Mouse (Mus musculus) small intestine, adult 2 months (tissue): ENCODE data around the gene Mblac2. TPM values are rescaled to one million over a fixed set of nuclear protein-coding genes. Genes with fewer than 3 reads are reported as not detected.

Experiments
- H3K27ac ChIP-seq: fragments of 200-500 bp; 2 replicates; pipeline ENCODE4 v1.5.1; 2012; ENCODE audit warnings: low read depth, low read length, control low read depth, inconsistent platforms; ENCODE audit not compliant: insufficient read depth
- H3K27me3 ChIP-seq: fragments of 200-500 bp; 2 replicates; pipeline ENCODE4 v1.6.1; 2012; ENCODE audit warnings: mild to moderate bottlenecking, moderate library complexity, low read length, inconsistent platforms; ENCODE audit not compliant: control insufficient read depth, insufficient read depth
- H3K36me3 ChIP-seq: fragments of 200-500 bp; 2 replicates; pipeline ENCODE4 v1.6.1; 2012; ENCODE audit warnings: mild to moderate bottlenecking, low read length, control low read depth, inconsistent platforms; ENCODE audit not compliant: control insufficient read depth, insufficient read depth
- H3K4me1 ChIP-seq: fragments of 200-500 bp; 2 replicates; pipeline ENCODE4 v1.6.1; 2012; ENCODE audit warnings: low read length, inconsistent platforms, mixed read lengths; ENCODE audit not compliant: control insufficient read depth, insufficient read depth, insufficient read length
- H3K4me3 ChIP-seq: fragments of 200-500 bp; 2 replicates; pipeline ENCODE4 v1.5.1; 2012; ENCODE audit warnings: low read depth, mild to moderate bottlenecking, control low read depth, inconsistent platforms, low read length, moderate library complexity
- CTCF ChIP-seq: fragments of 200-500 bp; IDR thresholded peaks from 2 replicates; pipeline ENCODE4 v1.5.1; 2012; ENCODE audit warnings: low read depth, mild to moderate bottlenecking, control low read depth, inconsistent platforms, low read length, moderate library complexity, mixed read lengths; ENCODE audit not compliant: insufficient replicate concordance, insufficient read length; ENCODE audit errors: extremely low read depth
- POLR2A ChIP-seq: fragments of 200-500 bp; IDR thresholded peaks from 2 replicates; pipeline ENCODE4 v1.6.1; 2012; ENCODE audit warnings: low read depth, mild to moderate bottlenecking, control low read depth, inconsistent platforms, low read length, moderate library complexity
- WGBS: fragments of 180-500 bp; shearing (Covaris S2); methylation state at CpG from one replicate; pipeline ENCODE4 v1.1.7; 2018; 5-methylcytosine and 5-hydroxymethylcytosine counted together
- polyA plus RNA-seq: library from polyadenylated mRNA; depleted of rRNA; stranded (reverse); fragments of >200 nt; gene quantifications from 2 replicates; pipeline ENCODE4 v1.2.3, GENCODE M21; 2012

The Mblac2 gene
- polyA plus RNA-seq, 1 experiment, result 1.0 TPM

DNA sequence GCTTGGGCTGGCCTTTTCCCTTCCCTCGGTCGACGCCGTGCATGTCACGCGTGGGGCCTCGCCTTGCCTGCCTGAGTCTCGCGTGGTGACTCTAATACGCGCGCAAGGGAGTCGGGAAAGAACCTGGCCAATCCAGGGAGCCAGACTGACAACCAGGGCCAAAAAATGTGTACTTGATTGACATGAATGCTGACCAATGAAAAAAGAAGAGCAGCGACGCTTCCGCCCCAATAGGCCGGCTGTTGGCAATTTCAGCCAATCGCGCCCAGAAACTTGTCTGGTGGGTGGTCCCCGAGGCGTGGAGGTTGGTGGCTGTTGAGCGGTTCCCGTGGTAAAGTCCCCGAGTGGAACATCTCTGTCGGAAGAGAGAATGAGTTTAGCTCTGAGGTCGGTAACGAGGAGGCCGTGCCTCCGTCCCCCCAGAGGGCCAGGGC lies 71.8 kb downstream of the Mblac2 start, which contains the start of gene Cetn3:
Cetn3 (plus strand) TSS at position 107 of the 434 bp plus-strand sequence.
- under 1% methylated on average over 29 of the region's 29 CpGs for WGBS
- peaks cover 3% of the 10 kb centered on the region; the same call in 1 of the 2 replicates for H3K4me1 ChIP-seq
- peak within 1 kb of the TSS; percentile 76 for H3K27ac ChIP-seq
- TF ChIP-seq CTCF (no peak), POLR2A (no peak)
- H3K27me3 ChIP-seq, result no peaks in the 10 kb centered on the region
- H3K4me3 ChIP-seq, result peak within 1 kb of the TSS; percentile 77
- peaks cover 8% of the 10 kb centered on the region for H3K36me3 ChIP-seq

DNA sequence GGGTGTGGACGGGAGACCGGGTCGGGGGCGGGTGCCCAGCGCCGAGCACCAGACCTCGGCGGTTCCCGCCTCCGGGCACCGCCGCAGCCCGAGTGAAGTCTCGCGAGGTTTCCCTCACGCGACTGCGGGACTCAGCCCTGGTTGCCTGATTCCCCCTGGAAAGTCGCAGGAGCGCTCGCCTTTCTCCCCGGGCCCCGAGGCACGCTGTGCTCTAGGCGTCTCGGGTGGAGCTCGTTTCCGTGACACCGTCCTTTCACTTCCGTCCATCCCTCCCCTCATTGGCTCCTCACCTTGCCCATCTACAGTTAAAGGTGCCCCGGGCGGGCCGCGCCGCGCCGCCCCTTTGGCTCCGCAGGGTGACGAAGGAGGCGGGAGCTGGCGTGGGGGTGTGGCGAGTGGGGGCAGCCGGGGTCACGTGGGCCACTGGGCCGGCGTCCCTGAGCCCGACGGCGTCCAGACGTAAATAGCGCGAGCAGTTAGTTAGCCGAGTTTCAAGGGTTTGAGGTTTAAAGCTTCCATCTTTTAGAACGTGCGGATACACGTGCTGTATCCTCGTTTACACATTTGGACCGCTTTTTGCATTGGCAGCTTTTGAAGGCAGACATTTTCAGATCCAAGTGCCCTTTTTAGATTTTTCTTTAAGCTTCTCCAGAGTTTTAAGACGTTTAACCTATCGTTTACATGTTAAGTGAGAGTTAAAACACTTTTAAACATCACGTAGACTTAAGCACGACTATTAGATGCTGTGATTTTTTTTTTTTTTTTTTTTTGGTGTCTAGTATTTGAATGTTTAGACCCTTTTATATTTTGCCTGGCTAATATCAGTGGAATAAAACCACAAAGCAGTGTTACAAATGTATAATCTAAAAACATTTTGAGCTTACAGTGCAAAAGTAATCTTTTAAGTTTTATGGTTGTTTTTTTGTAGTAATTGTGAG lies 72.5 kb downstream of the Mblac2 start:
- Histone ChIP-seq H3K36me3 (peaks cover 11% of the 10 kb centered on the region), H3K27me3 (no peaks in the 10 kb centered on the region), H3K27ac (peak overlapping the region; percentile 76), H3K4me3 (peak overlapping the region; percentile 77), H3K4me1 (peaks cover 3% of the 10 kb centered on the region; the same call in 1 of the 2 replicates)
- under 1% methylated on average over 62 of the region's 62 CpGs for WGBS
- TF ChIP-seq POLR2A (peak; percentile 19; the same call in 1 of the 2 replicates), CTCF (no peak)

DNA sequence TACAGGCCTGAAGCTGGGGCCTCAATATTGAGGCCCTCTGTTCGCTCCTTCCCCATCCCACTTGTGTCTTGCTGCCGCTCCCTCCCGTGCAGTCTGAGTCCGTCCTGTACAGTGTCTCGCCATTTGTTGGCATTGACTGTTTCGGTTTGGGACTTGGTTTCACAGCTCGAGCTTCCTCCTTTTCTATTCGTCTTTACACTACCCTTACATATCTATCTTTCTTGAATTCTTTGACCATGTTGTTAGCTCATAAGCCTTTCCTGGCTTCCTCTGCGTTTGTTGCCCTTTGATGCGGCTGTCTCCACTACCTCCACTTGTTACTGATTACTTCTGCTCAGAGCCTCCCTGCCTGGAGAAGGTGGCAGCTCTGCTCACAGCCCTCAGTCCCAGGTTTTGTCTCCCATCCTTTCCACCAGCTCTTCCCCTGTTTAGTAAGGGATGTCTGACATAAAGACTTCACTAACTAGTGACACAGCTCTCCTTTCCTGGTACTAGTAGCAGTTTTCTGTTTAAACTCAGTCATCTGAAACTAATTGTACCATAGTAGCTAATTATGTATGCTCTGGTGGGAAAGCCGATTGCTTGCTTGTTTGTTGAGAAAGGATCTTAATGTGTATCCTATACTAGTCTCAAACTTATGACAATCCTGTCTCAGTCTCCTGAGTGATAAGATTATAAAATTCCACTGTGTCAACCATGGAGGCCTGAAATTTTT lies 74.8 kb downstream of the Mblac2 start:
- Histone ChIP-seq H3K36me3 (peaks cover 14% of the 10 kb centered on the region), H3K27ac (no peak overlapping the region), H3K4me1 (peaks cover 3% of the 10 kb centered on the region; the same call in 1 of the 2 replicates), H3K27me3 (no peaks in the 10 kb centered on the region), H3K4me3 (no peak overlapping the region)
- 84% methylated on average over 11 of the region's 11 CpGs for WGBS
- TF ChIP-seq CTCF, result no peak
- TF ChIP-seq POLR2A, result no peak

DNA sequence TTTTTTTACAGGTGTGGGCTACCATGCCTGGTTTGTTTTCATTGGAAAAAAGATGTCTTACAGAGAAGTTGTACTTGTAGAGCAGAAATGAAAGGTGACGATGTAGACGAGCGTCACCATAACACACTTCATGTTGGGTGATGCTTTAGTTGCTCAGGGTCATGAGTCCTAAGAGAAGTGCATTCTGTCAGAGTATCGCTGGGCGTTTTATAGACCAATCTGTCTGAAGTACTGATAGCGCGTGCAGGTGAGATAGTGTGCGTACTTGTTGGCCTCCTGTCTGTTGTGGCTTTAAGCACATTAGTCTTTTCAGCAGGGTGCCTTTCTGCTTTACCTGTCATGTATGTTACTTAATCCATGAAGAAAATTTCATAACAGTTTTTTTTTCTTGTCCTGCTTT lies 79.0 kb downstream of the Mblac2 start:
- TF ChIP-seq CTCF, result no peak
- TF ChIP-seq POLR2A, result no peak
- Histone ChIP-seq H3K27me3 (no peaks in the 10 kb centered on the region), H3K27ac (no peak overlapping the region), H3K4me1 (no peaks in the 10 kb centered on the region), H3K4me3 (no peak overlapping the region), H3K36me3 (peaks cover 20% of the 10 kb centered on the region)
- 70% methylated on average over 8 of the region's 8 CpGs for WGBS

DNA sequence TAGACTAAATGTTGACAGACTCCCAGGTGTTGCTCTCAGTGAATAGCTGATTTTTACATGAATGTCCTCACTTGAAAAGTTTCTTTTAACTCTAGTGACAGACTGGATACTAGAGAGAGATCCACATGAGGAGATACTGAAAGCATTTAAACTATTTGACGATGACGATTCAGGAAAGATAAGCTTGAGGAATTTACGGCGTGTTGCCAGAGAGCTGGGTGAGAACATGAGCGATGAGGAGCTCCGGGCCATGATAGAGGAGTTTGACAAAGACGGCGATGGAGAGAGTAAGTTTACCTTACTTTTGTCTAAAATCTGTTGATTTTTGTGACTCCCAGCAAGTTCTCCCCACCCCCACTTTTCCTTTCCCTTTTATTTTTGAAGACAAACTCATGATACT lies 80.7 kb downstream of the Mblac2 start:
- H3K4me1 ChIP-seq, result no peaks in the 10 kb centered on the region
- WGBS, result 62% methylated on average over 8 of the region's 8 CpGs
- no peak overlapping the region for H3K4me3 ChIP-seq
- peaks cover 20% of the 10 kb centered on the region for H3K36me3 ChIP-seq
- H3K27ac ChIP-seq, result no peak overlapping the region
- TF ChIP-seq CTCF, result no peak
- TF ChIP-seq POLR2A, result no peak
- H3K27me3 ChIP-seq, result no peaks in the 10 kb centered on the region

DNA sequence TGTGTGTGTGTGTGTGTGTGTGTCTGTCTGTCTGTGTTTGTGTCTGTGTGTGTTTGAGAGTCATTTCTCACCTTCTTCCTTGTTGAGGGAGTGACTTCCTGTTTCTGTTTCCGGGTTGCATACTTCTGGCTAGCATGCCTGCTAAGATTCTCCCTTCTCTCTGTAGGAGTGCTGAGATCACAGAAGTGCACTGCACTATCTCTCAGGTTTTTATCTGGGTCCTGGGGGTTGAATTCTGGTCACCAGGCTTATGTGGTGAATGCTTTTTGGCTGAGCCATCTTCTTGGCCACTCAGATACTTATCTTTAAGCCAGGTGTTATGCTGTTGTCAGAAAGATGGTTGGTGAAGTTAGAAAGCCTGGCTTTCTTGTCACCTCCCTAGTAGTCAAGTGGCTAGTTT lies 82.7 kb downstream of the Mblac2 start:
- Histone ChIP-seq H3K4me3 (no peak overlapping the region), H3K4me1 (no peaks in the 10 kb centered on the region), H3K36me3 (peaks cover 11% of the 10 kb centered on the region), H3K27me3 (no peaks in the 10 kb centered on the region), H3K27ac (no peak overlapping the region)
- TF ChIP-seq CTCF, result no peak
- TF ChIP-seq POLR2A, result no peak
- 29% methylated on average over 1 of the region's 1 CpGs for WGBS
